Mouse (Mus musculus) lung, postnatal 4 days (tissue): ENCODE measurements around the gene Setd4.

ENCODE experiments used
- DNase-seq, 2 experiments: peaks; one replicate each; pipeline ENCODE4 v3.0.0; 2021

Gene Setd4

GRCm38 (mm10) chr16:93543704-93544103, 60.2 kb downstream of the Setd4 start:
- peak in 1 of 2 experiments; percentile 76 for DNase-seq

- no peak for DNase-seq
Observed at GRCm38 (mm10) chr16:93539891-93540290, 64.0 kb downstream of the Setd4 start.

- DNase-seq, result peak in 1 of 2 experiments; percentile 36
Observed at GRCm38 (mm10) chr16:93535151-93535853, 68.6 kb downstream of the Setd4 start.
